Mouse (Mus musculus) gastrocnemius, postnatal 10 days (tissue): ENCODE measurements around the gene Dennd1b. TPM values are rescaled to one million over a fixed set of nuclear protein-coding genes. Genes with fewer than 3 reads are reported as not detected.

Experiments
- DNase-seq: peaks from one replicate; pipeline ENCODE4 v3.0.0; 2021; ENCODE audit warnings: mixed read lengths
- long read RNA-seq, 2 experiments: library from polyadenylated mRNA; stranded (forward); transcript quantifications; one replicate each; pipeline ENCODE4 v2.0.0; 2021
- total RNA-seq, 2 experiments: library from RNA; stranded (reverse); gene quantifications; 2 replicates each; pipeline ENCODE4 v1.2.3; 2021

Gene Dennd1b
- total RNA-seq = 10 to 100 TPM; 20.2 to 23.6 TPM
- long read RNA-seq, experiment 1, full-length matches to known transcripts = 6 of 11 reads
- long read RNA-seq, experiment 1, partial matches to known transcripts = 1 of 11 reads
- long read RNA-seq, experiment 1, other reads (novel, unspliced or antisense) = 4 of 11 reads
- long read RNA-seq, experiment 2, full-length matches to known transcripts = 1 of 7 reads
- long read RNA-seq, experiment 2, partial matches to known transcripts = 2 of 7 reads
- long read RNA-seq, experiment 2, other reads (novel, unspliced or antisense) = 4 of 7 reads

GRCm38 (mm10) chr1:138963161-138963867 lies at the start of gene Dennd1b:
Dennd1b (plus strand) TSS chr1:138963435.
- peak; percentile 61 for DNase-seq

- no peak for DNase-seq
Measured at GRCm38 (mm10) chr1:138915596-138915995, 47.6 kb upstream of the Dennd1b start.

GRCm38 (mm10) chr1:138919601-138920000 lies 43.6 kb upstream of the Dennd1b start:
- no peak for DNase-seq

- DNase-seq = no peak
Measured at GRCm38 (mm10) chr1:138920082-138920481, 43.2 kb upstream of the Dennd1b start.

GRCm38 (mm10) chr1:138920799-138921198 lies 42.4 kb upstream of the Dennd1b start:
- no peak for DNase-seq

- DNase-seq = no peak
Measured at GRCm38 (mm10) chr1:138922886-138923285, 40.3 kb upstream of the Dennd1b start.

- DNase-seq = no peak
Measured at GRCm38 (mm10) chr1:138924282-138924681, 39.0 kb upstream of the Dennd1b start.

- no peak for DNase-seq
Measured at GRCm38 (mm10) chr1:138928671-138929483, 34.4 kb upstream of the Dennd1b start.

GRCm38 (mm10) chr1:138929985-138930384 lies 33.2 kb upstream of the Dennd1b start:
- DNase-seq = peak; percentile 13

GRCm38 (mm10) chr1:138930856-138931255 lies 32.4 kb upstream of the Dennd1b start:
- no peak for DNase-seq

- no peak for DNase-seq
Measured at GRCm38 (mm10) chr1:138936169-138936568, 27.1 kb upstream of the Dennd1b start.

GRCm38 (mm10) chr1:138937686-138938370 lies 25.4 kb upstream of the Dennd1b start:
- DNase-seq = no peak

GRCm38 (mm10) chr1:138939579-138940139 lies 23.6 kb upstream of the Dennd1b start:
- no peak for DNase-seq

GRCm38 (mm10) chr1:138940407-138940806 lies 22.8 kb upstream of the Dennd1b start:
- no peak for DNase-seq

GRCm38 (mm10) chr1:138952173-138952572 lies 11.1 kb upstream of the Dennd1b start:
- no peak for DNase-seq

- no peak for DNase-seq
Measured at GRCm38 (mm10) chr1:138954978-138955377, 8.3 kb upstream of the Dennd1b start.

- DNase-seq = no peak
Measured at GRCm38 (mm10) chr1:138955455-138955854, 7.8 kb upstream of the Dennd1b start.

GRCm38 (mm10) chr1:138956511-138956910 lies 6.7 kb upstream of the Dennd1b start:
- no peak for DNase-seq

GRCm38 (mm10) chr1:138957111-138957510 lies 6.1 kb upstream of the Dennd1b start:
- no peak for DNase-seq

GRCm38 (mm10) chr1:138958863-138959262 lies 4.4 kb upstream of the Dennd1b start:
- DNase-seq = no peak

- DNase-seq = no peak
Measured at GRCm38 (mm10) chr1:138959903-138960483, 3.2 kb upstream of the Dennd1b start.
